Mouse (Mus musculus): ENCODE data around the gene Htatip2. TPM values are rescaled to one million over a fixed set of nuclear protein-coding genes. Genes with fewer than 3 reads are reported as not detected.

The Htatip2 gene
- polyA plus RNA-seq, 1 experiment = 1.3 TPM

DNA sequence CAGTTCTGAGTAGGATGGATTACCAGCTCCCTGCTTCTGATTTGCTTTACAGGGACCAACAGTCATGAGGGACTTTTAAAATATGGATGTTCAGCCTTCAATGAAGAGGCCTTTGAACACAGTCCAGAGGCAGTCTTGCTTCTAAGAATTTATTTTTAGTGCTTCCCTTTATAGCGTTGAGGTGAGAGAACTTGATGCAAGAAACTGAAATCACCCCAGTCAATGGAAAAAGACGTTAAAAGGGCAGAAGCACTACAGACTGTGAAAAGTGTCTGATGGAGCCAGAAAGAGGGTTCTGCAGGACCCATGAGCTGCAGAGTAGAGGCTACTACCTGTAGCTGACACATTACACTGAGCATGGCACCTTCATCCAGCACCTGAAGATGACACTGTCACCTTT lies 63.1 kb downstream of the Htatip2 start:
- TF ChIP-seq GATA1 (IDR thresholded peaks at IDR 0.05; ENCODE audit: low read length) (no peak), TAL1 (IDR thresholded peaks at IDR 0.05; ENCODE audit: low read length) (no peak)
- Histone ChIP-seq H3K27me3 (ENCODE audit: control insufficient read depth) (no peaks in the 10 kb centered on the region), H3K36me3 (ENCODE audit: control insufficient read depth) (peaks cover 49% of the 10 kb centered on the region), H3K4me3 (replicated peaks) (no peak overlapping the region), H3K4me1 (ENCODE audit: control insufficient read depth) (no peaks in the 10 kb centered on the region), H3K9me3 (ENCODE audit: control insufficient read depth, low read length) (no peaks in the 10 kb centered on the region)

Other genes with a start within 250 kb of the Htatip2 start
- gene Dbx1, start 122.3 kb upstream of the Htatip2 start, polyA plus RNA-seq (2012) = not detected in 2 replicates
- 0.61 and 1.6 TPM in 2 replicates for gene Prmt3, start 19.2 kb downstream of the Htatip2 start, polyA plus RNA-seq (2012)
- gene Slc6a5, start 151.0 kb downstream of the Htatip2 start, polyA plus RNA-seq (2012) = 0.01 TPM in 1 of 2 replicates, not detected in the other
- gene Nell1, start 215.7 kb downstream of the Htatip2 start, polyA plus RNA-seq (2012) = not detected in 2 replicates

Measured in erythroblast, embryonic 14.5 days (primary cell).